Mouse (Mus musculus): ENCODE data around the gene Ei24. TPM values are rescaled to one million over a fixed set of nuclear protein-coding genes. Genes with fewer than 3 reads are reported as not detected.

Gene Ei24
- polyA plus RNA-seq, 1 experiment from 2014 or later, result 61.7 TPM

- Histone ChIP-seq H3K4me1 (replicated peaks; ENCODE audit: control insufficient read depth, insufficient read depth, low read length) (no peaks in the 10 kb centered on the region; the same call in 1 of the 2 replicates), H3K4me2 (replicated peaks; ENCODE audit: low read depth, low read length) (peak within 1 kb of the TSS; percentile 77), H3K27me3 (ENCODE audit: control insufficient read depth, insufficient read depth, low read length) (no peaks in the 10 kb centered on the region), H3K36me3 (ENCODE audit: control insufficient read depth, insufficient read depth, low read length) (no peaks in the 10 kb centered on the region), H3K9ac (ENCODE audit: low read depth, low read length) (peak within 1 kb of the TSS; percentile 91), H3K4me3 (ENCODE audit: low read depth, low read length) (peak within 1 kb of the TSS; percentile 97), H3K9me3 (ENCODE audit: control insufficient read depth, low read length) (no peaks in the 10 kb centered on the region), H3K27ac (ENCODE audit: low read depth, low read length) (peak within 1 kb of the TSS; percentile 30; the same call in 1 of the 2 replicates)
- under 1% methylated on average over 60 of the region's 60 CpGs for WGBS
- DNase-seq (ENCODE audit: low spot score) (peak; percentile 98), ATAC-seq (ENCODE audit: low FRiP score) (peak; percentile 100)
These were observed 29.7 kb downstream of the Ei24 start, which contains the start of gene Stt3a for GRCm38 (mm10) chr9:36767203-36768143. Gene Stt3a (minus strand): TSS chr9:36767679.

GRCm38 (mm10) chr9:36764378-36764777 lies 32.8 kb downstream of the Ei24 start:
- no peak for ATAC-seq (ENCODE audit: low FRiP score)
- Histone ChIP-seq H3K27me3 (ENCODE audit: control insufficient read depth, insufficient read depth, low read length) (no peaks in the 10 kb centered on the region), H3K9ac (ENCODE audit: low read depth, low read length) (no peak overlapping the region), H3K9me3 (ENCODE audit: control insufficient read depth, low read length) (no peaks in the 10 kb centered on the region), H3K36me3 (ENCODE audit: control insufficient read depth, insufficient read depth, low read length) (no peaks in the 10 kb centered on the region), H3K27ac (ENCODE audit: low read depth, low read length) (no peak overlapping the region), H3K4me1 (replicated peaks; ENCODE audit: control insufficient read depth, insufficient read depth, low read length) (no peaks in the 10 kb centered on the region; the same call in 1 of the 2 replicates), H3K4me3 (ENCODE audit: low read depth, low read length) (no peak overlapping the region), H3K4me2 (replicated peaks; ENCODE audit: low read depth, low read length) (no peak overlapping the region)
- 94% methylated on average over 1 of the region's 1 CpGs for WGBS
- no peak for DNase-seq (ENCODE audit: low spot score)

Other genes with a start within 250 kb of the Ei24 start
- gene Gm17689, start 214.8 kb downstream of the Ei24 start, polyA plus RNA-seq (2014; fragmentation: Nextera tagmentation; extraction: Ambion mirVana), result not detected in 2 replicates
- gene A630095E13Rik, start 154.0 kb downstream of the Ei24 start, polyA plus RNA-seq (2014; fragmentation: Nextera tagmentation; extraction: Ambion mirVana), result not detected in 2 replicates
- not detected in 2 replicates for gene Acrv1, start 104.2 kb downstream of the Ei24 start, polyA plus RNA-seq (2014; fragmentation: Nextera tagmentation; extraction: Ambion mirVana)
- gene Chek1, start 70.3 kb downstream of the Ei24 start, polyA plus RNA-seq (2014; fragmentation: Nextera tagmentation; extraction: Ambion mirVana), result 40.4 and 46.2 TPM in 2 replicates
- gene Stt3a, start 29.7 kb downstream of the Ei24 start, polyA plus RNA-seq (2014; fragmentation: Nextera tagmentation; extraction: Ambion mirVana), result 140 and 166 TPM in 2 replicates
- gene Fez1, start 24.5 kb upstream of the Ei24 start, polyA plus RNA-seq (2014; fragmentation: Nextera tagmentation; extraction: Ambion mirVana), result 343 and 384 TPM in 2 replicates